Mouse (Mus musculus): ENCODE measurements around the gene H2-M2. TPM values are rescaled to one million over a fixed set of nuclear protein-coding genes. Genes with fewer than 3 reads are reported as not detected.
"Not testable (repeated sequence)": the region's sequence is repeated elsewhere in the genome, so short reads cannot be mapped to it uniquely, and the experiment has no call there.

H2-M2 gene
- not detected in 2 replicates for polyA plus RNA-seq (2012; ENCODE audit: insufficient read depth, insufficient read length, missing spikeins)

GRCm38 (mm10) chr17:37483452-37483851 is at the start of gene H2-M2:
TSS of gene H2-M2 (minus strand) at chr17:37483552.
- H3K27ac ChIP-seq (replicated peaks; ENCODE audit: low read depth, low read length), result no peak within 1 kb of the TSS
- H3K4me1 ChIP-seq (ENCODE audit: control insufficient read depth, insufficient read depth, insufficient read length, low read length), result no peaks in the 10 kb centered on the region
- no peak within 1 kb of the TSS for H3K4me3 ChIP-seq (ENCODE audit: insufficient read depth, low read depth, low read length)

DNA sequence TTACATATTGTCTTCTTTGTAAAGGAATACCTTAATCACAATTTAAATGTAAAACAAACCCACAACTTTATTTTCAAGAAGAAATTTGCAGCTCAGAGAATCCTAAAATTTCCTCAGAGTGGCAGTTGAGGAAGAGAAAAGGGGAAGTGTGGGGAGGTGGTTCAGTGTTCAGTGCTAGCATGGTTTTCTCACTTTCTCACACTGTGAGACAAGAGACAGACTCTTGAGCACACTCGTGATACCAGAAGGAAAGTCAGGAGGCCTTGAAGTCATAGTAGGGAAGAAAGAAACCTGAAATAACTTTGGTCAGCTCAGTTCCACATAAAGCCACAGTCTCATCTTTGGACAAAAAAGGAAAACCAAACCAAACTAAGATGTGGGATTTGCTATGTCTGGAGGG is 42.1 kb upstream of the H2-M2 start:
- not testable (repeated sequence) for H3K27ac ChIP-seq (replicated peaks; ENCODE audit: low read depth, low read length); H3K4me1 ChIP-seq (ENCODE audit: control insufficient read depth, insufficient read depth, insufficient read length, low read length); H3K4me3 ChIP-seq (ENCODE audit: insufficient read depth, low read depth, low read length)

GRCm38 (mm10) chr17:37524612-37525011 is 41.3 kb upstream of the H2-M2 start:
- H3K4me1 ChIP-seq (ENCODE audit: control insufficient read depth, insufficient read depth, insufficient read length, low read length); H3K27ac ChIP-seq (replicated peaks; ENCODE audit: low read depth, low read length); H3K4me3 ChIP-seq (ENCODE audit: insufficient read depth, low read depth, low read length): not testable (repeated sequence)

DNA sequence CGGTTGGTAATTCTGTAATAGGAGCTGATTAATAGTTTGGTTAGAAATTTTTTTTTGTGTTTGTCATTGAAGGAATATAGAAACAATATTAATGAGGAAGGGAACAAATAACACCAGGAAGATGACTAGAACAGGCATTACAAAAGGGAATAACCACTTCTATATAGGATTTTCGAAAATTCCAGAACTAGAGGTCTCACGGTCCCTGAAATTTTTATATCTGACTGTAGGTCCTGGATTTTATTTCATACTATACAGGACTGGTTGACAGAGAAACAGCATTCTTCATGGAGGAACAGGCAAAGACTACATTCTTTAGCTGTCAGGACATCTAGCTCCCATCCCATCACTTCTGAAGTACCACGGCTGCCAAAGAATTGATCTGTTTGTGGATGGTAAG is 24.4 kb upstream of the H2-M2 start, which contains the start of gene Olfr111:
TSS of gene Olfr111 (plus strand) at position 301 of the 400 bp plus-strand sequence.
- Histone ChIP-seq H3K27ac (replicated peaks; ENCODE audit: low read depth, low read length) (no peak within 1 kb of the TSS), H3K4me3 (ENCODE audit: insufficient read depth, low read depth, low read length) (no peak within 1 kb of the TSS), H3K4me1 (ENCODE audit: control insufficient read depth, insufficient read depth, insufficient read length, low read length) (no peaks in the 10 kb centered on the region)

DNA sequence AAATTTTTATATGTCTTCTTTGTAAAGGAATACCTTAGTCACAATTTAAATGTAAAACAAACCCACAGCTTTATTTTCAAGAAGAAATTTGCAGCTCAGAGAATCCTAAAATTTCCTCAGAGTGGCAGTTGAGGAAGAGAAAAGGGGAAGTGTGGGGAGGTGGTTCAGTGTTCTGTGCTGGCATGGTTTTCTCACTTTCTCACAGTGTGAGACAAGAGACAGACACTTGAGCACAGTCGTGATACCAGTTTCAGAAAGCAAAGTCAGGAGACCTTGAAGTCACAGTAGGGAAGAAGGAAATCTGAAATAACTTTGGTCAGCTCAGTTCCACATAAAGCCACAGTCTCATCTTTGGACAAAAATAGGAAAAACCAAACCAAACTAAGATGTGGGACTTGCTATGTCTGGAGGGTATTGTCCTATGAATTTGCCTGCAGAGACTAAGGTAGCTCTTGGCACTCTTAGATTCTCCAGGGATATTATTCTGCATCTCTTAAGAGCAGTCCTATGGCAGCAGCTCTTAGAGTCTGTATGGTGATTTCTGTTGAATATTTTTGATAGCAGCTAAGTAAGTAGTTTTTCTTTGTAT is 8.7 kb upstream of the H2-M2 start, which contains the start of gene Olfr110:
TSS of gene Olfr110 (plus strand) at position 539 of the 589 bp plus-strand sequence.
- no peak within 1 kb of the TSS for H3K4me3 ChIP-seq (ENCODE audit: insufficient read depth, low read depth, low read length)
- no peaks in the 10 kb centered on the region for H3K4me1 ChIP-seq (ENCODE audit: control insufficient read depth, insufficient read depth, insufficient read length, low read length)
- H3K27ac ChIP-seq (replicated peaks; ENCODE audit: low read depth, low read length), result no peak within 1 kb of the TSS

- no peak within 1 kb of the TSS for H3K4me3 ChIP-seq (ENCODE audit: insufficient read depth, low read depth, low read length)
- no peaks in the 10 kb centered on the region for H3K4me1 ChIP-seq (ENCODE audit: control insufficient read depth, insufficient read depth, insufficient read length, low read length)
- no peak within 1 kb of the TSS for H3K27ac ChIP-seq (replicated peaks; ENCODE audit: low read depth, low read length)
These were observed 24.7 kb downstream of the H2-M2 start, which contains the start of gene Olfr109 for GRCm38 (mm10) chr17:37458616-37459015. TSS of gene Olfr109 (plus strand) at chr17:37458916.

GRCm38 (mm10) chr17:37445180-37445579 is 38.2 kb downstream of the H2-M2 start, which contains the start of gene Olfr108:
TSS of gene Olfr108 (plus strand) at chr17:37445480.
- H3K4me3 ChIP-seq (ENCODE audit: insufficient read depth, low read depth, low read length), result no peak within 1 kb of the TSS
- no peak within 1 kb of the TSS for H3K27ac ChIP-seq (replicated peaks; ENCODE audit: low read depth, low read length)
- H3K4me1 ChIP-seq (ENCODE audit: control insufficient read depth, insufficient read depth, insufficient read length, low read length), result no peaks in the 10 kb centered on the region

Other genes starting within 250 kb of the H2-M2 start
- gene Olfr97, start 246.2 kb downstream of the H2-M2 start, polyA plus RNA-seq (2012; ENCODE audit: insufficient read depth, insufficient read length, missing spikeins), result not detected in 2 replicates
- not detected in 2 replicates for gene Olfr98, start 219.8 kb downstream of the H2-M2 start, polyA plus RNA-seq (2012; ENCODE audit: insufficient read depth, insufficient read length, missing spikeins)
- 2.2 and 4.9 TPM in 2 replicates for gene H2-M3, start 213.3 kb downstream of the H2-M2 start, polyA plus RNA-seq (2012; ENCODE audit: insufficient read depth, insufficient read length, missing spikeins)
- gene Olfr99, start 200.1 kb downstream of the H2-M2 start, polyA plus RNA-seq (2012; ENCODE audit: insufficient read depth, insufficient read length, missing spikeins), result not detected in 2 replicates
- gene Olfr101, start 179.2 kb downstream of the H2-M2 start, polyA plus RNA-seq (2012; ENCODE audit: insufficient read depth, insufficient read length, missing spikeins), result not detected in 2 replicates
- not detected in 2 replicates for gene Olfr102, start 166.5 kb downstream of the H2-M2 start, polyA plus RNA-seq (2012; ENCODE audit: insufficient read depth, insufficient read length, missing spikeins)
- gene Olfr103, start 143.9 kb downstream of the H2-M2 start, polyA plus RNA-seq (2012; ENCODE audit: insufficient read depth, insufficient read length, missing spikeins), result not detected in 2 replicates
- gene Olfr104-ps, start 124.0 kb downstream of the H2-M2 start, polyA plus RNA-seq (2012; ENCODE audit: insufficient read depth, insufficient read length, missing spikeins), result not detected in 2 replicates
- gene Olfr105-ps, start 104.5 kb downstream of the H2-M2 start, polyA plus RNA-seq (2012; ENCODE audit: insufficient read depth, insufficient read length, missing spikeins), result not detected in 2 replicates
- not detected in 2 replicates for gene Olfr106-ps, start 93.2 kb downstream of the H2-M2 start, polyA plus RNA-seq (2012; ENCODE audit: insufficient read depth, insufficient read length, missing spikeins)
- gene Olfr107, start 84.3 kb downstream of the H2-M2 start, polyA plus RNA-seq (2012; ENCODE audit: insufficient read depth, insufficient read length, missing spikeins), result not detected in 2 replicates
- not detected in 2 replicates for gene Olfr108, start 38.1 kb downstream of the H2-M2 start, polyA plus RNA-seq (2012; ENCODE audit: insufficient read depth, insufficient read length, missing spikeins)
- gene Olfr109, start 24.6 kb downstream of the H2-M2 start, polyA plus RNA-seq (2012; ENCODE audit: insufficient read depth, insufficient read length, missing spikeins), result not detected in 2 replicates
- gene Olfr110, start 8.9 kb upstream of the H2-M2 start, polyA plus RNA-seq (2012; ENCODE audit: insufficient read depth, insufficient read length, missing spikeins), result not detected in 2 replicates
- gene Olfr111, start 24.5 kb upstream of the H2-M2 start, polyA plus RNA-seq (2012; ENCODE audit: insufficient read depth, insufficient read length, missing spikeins), result not detected in 2 replicates
- gene Olfr112, start 85.9 kb upstream of the H2-M2 start, polyA plus RNA-seq (2012; ENCODE audit: insufficient read depth, insufficient read length, missing spikeins), result not detected in 2 replicates
- not detected in 2 replicates for gene Olfr113, start 94.1 kb upstream of the H2-M2 start, polyA plus RNA-seq (2012; ENCODE audit: insufficient read depth, insufficient read length, missing spikeins)
- gene Olfr114, start 109.2 kb upstream of the H2-M2 start, polyA plus RNA-seq (2012; ENCODE audit: insufficient read depth, insufficient read length, missing spikeins), result not detected in 2 replicates
- gene Olfr115, start 143.6 kb upstream of the H2-M2 start, polyA plus RNA-seq (2012; ENCODE audit: insufficient read depth, insufficient read length, missing spikeins), result not detected in 2 replicates
- not detected in 2 replicates for gene Olfr116, start 143.6 kb upstream of the H2-M2 start, polyA plus RNA-seq (2012; ENCODE audit: insufficient read depth, insufficient read length, missing spikeins)
- not detected in 2 replicates for gene Olfr117, start 180.2 kb upstream of the H2-M2 start, polyA plus RNA-seq (2012; ENCODE audit: insufficient read depth, insufficient read length, missing spikeins)
- gene Olfr118, start 183.4 kb upstream of the H2-M2 start, polyA plus RNA-seq (2012; ENCODE audit: insufficient read depth, insufficient read length, missing spikeins), result not detected in 2 replicates
- gene Olfr119, start 213.0 kb upstream of the H2-M2 start, polyA plus RNA-seq (2012; ENCODE audit: insufficient read depth, insufficient read length, missing spikeins), result not detected in 2 replicates
- gene Olfr120, start 238.3 kb upstream of the H2-M2 start, polyA plus RNA-seq (2012; ENCODE audit: insufficient read depth, insufficient read length, missing spikeins), result not detected in 2 replicates

Measured in brown adipose tissue, adult 24 weeks (tissue).